Mouse (Mus musculus): Measurements from ENCODE around the gene Dusp21.

The Dusp21 gene

GRCm38 (mm10) chrX:18145557-18145956, at the start of gene Dusp21:
Gene Dusp21 (plus strand): TSS chrX:18145857.
- ATAC-seq (ENCODE audit: low TSS enrichment) = no peak

DNA sequence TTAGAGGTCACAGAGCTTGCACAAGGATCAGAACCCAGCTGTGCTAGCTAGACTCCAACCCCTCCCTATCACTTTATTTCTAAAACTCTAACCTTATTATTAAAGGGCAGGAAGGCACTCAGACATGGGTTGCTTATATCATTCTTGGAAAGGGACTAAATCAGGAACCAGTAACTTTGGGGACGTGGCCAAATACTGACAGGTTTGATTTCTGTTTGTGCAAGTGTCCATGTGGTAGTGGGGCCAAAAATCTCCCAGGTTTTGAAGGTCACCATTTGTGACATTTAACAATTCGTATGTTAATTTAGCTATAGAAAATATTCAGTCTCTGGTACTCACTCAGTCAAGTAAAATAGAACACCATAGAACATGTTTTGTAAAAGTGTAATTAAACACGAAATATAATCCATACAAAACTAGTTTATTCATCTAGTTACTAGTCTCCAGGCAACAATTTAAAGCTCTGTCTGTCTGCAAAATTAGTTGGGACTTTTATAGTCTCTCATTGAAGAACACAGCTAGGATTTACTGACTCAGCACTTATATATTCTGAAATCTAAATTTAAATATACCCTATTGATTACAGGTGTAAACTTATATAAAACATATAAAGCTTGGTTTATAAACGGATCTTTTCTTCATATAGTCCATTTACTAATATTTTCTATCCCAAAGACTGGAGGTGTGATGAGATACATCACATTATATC, 15.2 kb downstream of the Dusp21 start:
- no peak for ATAC-seq (ENCODE audit: low TSS enrichment)

DNA sequence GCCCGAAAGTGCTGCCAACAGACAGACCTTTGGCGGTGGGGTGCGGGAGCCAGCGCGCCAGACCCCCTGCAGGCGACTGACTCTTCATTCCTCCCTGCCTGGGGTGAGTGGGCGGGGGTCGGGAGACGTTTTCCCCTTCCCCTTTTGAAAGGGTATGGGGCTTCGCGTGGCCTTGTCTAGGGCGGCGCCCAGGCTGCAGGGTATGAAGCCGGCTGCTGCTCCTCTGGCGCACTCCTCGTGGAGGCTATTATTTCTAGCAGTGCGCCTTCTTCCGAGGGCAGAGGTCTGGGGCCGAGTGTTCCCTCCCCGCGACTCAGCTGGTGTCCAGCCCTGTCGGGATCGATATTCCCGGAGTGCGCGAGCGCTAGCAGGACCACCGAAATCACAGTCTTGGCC, 16.1 kb downstream of the Dusp21 start:
- ATAC-seq (ENCODE audit: low TSS enrichment) = peak; percentile 46

DNA sequence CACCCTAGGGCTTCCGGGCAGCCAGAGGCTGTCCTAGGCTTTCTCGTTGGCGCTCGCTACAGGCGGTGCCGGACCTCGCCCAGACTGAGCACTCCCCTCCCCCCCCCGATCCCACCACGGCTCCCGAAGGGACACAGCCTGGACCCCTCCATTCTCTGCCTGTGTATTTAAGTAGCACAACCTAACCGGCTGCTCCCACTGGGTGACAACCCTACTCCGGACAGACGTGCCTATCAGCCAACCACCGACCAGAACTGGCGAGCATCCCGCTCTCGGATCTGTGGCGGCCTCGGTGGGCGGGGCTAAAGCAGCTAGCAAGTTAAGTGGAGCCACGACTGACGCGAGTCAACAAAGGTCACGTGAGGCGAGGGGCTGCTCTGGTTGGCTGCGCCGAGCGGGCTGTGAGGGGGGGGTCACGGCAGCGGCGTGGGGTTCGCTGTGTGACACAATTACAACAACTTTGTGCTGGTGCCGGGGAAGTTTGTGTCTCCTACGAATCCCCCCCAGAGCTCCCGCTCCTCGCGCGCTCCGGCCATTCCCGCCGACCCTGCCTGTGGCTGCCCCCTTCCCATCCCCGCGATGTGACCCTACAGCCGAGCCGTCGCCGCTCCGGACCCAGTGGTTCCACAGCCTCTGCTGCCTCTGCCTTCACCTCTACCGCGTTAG, 16.7 kb downstream of the Dusp21 start, which contains the start of gene Kdm6a:
TSS of gene Kdm6a (plus strand) at position 384 of the 666 bp plus-strand sequence.
- peak; percentile 93 for ATAC-seq (ENCODE audit: low TSS enrichment)

- ATAC-seq (ENCODE audit: low TSS enrichment) = peak; percentile 36
Measured at GRCm38 (mm10) chrX:18162861-18163731, 17.4 kb downstream of the Dusp21 start.

DNA sequence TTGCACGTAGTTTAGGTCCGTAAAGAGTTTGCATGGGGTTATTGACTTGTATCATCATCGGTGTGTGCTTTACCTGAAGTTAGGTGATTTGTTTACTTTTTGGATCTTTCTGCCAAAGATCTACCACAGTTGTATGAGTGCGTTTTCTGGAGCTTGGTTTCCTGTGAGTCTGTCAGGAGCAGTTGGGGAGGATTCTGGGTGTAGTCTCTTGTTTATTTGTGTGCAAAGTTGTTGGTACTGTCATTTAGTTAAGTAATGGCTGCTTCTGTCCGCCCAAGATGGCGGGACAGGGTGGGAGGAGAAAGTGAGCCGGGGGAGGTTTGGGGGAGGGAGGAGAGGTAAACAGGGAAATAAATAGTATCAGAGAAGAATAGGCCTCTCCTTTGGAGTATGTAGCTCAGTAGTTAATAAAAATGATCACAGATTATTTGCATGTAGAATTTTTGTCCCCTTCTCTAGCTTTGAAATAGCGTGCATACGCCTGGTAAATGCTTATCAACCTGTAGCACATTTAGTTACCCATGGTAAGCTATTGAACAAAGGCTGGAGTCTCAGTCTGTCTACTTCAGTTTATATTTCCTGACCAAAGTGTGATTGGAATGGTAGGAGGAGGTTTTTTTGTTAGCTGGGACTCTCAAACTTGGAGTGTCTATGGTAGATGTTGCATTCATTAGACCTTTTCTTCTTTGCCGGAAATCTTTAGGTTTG, 18.4 kb downstream of the Dusp21 start:
- ATAC-seq (ENCODE audit: low TSS enrichment) = no peak

- ATAC-seq (ENCODE audit: low TSS enrichment) = no peak
Measured at GRCm38 (mm10) chrX:18165121-18165520, 19.5 kb downstream of the Dusp21 start.

DNA sequence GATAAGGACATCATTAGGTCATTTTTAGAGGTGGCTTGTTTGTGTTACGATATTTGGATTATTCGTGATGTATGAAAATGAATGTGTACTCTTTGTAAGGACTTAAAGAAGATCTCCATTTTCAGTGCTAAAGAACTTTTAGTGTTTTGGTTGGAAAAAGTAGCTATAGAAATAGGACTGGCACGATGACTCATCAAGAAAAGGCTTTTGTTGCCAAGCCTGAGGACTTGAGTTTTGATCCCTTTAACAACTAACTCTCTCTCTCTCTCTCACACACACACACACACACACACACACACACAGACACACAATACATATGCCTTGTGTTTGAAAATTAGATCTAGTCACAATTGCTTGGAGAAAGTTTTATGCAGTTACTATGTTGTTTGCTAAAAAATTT, 21.3 kb downstream of the Dusp21 start:
- ATAC-seq (ENCODE audit: low TSS enrichment) = no peak

DNA sequence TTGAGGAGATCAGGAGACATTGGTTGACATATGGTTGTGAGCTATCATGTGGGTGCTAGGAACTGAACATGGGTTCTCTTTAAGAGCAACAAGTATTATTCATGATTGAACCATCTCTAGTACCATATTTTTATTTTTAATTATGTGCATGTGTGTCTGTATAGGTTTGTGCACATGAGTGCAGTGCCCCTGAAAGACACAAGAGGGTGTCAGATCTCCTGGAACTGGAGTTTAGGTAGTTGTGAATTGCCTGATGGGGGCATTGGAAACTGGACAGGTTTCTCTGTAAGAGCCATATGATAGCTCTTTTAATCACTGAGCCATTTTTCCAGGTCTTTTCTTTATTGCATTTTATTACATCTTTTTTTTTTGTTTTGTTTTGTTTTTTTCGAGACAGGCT, 23.3 kb downstream of the Dusp21 start:
- no peak for ATAC-seq (ENCODE audit: low TSS enrichment)

DNA sequence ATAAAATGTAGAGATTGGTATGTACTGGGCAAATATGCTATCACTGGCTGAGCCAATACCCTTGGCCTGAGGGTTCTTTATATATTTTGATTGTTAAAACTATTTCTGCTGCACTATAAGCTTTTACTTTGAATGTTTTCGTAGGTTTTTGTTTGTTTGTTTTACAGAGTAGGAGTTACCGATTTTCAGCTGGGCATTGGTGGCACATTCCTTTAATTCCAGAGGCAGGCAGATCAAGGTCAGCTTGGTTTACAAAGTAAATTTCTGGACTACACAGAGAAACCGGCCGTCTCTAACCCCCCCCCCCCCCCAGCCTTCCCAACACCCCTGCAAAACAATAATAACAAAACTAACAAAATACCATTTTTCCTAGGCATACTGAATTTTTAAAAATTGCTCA, 29.2 kb downstream of the Dusp21 start:
- no peak for ATAC-seq (ENCODE audit: low TSS enrichment)

DNA sequence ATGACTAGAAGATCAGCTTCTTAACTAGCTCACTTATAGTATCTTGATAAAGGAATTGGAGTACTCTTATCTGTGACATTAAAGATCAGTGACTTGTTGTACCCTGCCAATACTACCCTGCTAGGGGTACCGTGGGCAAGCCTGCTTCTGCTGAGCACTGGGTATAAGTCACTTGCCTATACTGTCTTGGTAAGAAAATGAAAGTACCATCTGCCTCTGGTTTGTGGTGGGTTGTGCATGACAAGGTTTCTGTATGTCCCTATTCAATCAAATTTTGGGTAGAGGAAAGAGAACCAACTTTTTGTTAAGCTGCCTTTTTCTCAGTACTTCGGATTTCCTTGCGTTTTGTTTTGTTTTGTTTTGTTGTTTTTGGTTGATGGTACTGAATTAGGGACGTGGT, 32.1 kb downstream of the Dusp21 start:
- ATAC-seq (ENCODE audit: low TSS enrichment) = no peak

- ATAC-seq (ENCODE audit: low TSS enrichment) = no peak
Measured at GRCm38 (mm10) chrX:18179492-18179891, 33.8 kb downstream of the Dusp21 start.

DNA sequence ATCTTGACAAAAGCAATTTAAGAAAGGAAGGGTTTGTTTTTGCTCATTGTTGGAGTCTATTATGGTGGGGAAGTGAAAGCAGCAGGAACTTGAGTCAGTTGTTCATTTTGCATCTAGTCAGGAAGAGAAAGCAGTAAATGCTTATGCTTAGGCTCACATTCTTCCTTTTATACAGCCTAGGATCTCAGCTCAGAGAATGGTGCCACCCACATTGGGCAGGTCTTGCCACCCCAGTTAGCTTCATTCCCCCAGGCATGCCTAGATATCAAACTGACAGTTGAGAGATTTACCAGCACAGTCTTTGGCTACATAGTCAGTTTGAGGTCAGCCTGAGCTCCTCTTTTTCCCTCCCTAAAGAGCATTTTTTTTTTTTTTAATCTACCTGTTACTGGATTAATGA, 41.5 kb downstream of the Dusp21 start:
- no peak for ATAC-seq (ENCODE audit: low TSS enrichment)

- no peak for ATAC-seq (ENCODE audit: low TSS enrichment)
Measured at GRCm38 (mm10) chrX:18188293-18188692, 42.6 kb downstream of the Dusp21 start.

Data from frontal cortex, adult (tissue).